Mouse (Mus musculus): ENCODE data around the gene Mapk8ip1.

- TF ChIP-seq CTCF (IDR thresholded peaks at IDR 0.05; ENCODE audit: low read depth) = no peak
- no peak for TF ChIP-seq EP300 (IDR thresholded peaks at IDR 0.05; ENCODE audit: low read depth)
Measured at GRCm38 (mm10) chr2:92425366-92425765, 24.3 kb upstream of the Mapk8ip1 start.

Measured in liver, postnatal 0 days (tissue).